Mouse (Mus musculus) CH12.LX (cell line): ENCODE results near the gene Slc39a2. TPM values are rescaled to one million over a fixed set of nuclear protein-coding genes. Genes with fewer than 3 reads are reported as not detected.
A peak's percentile ranks its signal among the peaks of the same experiment; 100 is the strongest.
"Not testable (repeated sequence)": the region's sequence is repeated elsewhere in the genome, so short reads cannot be mapped to it uniquely, and the experiment has no call there.

Source experiments
- DNase-seq: peaks from one replicate; pipeline ENCODE4 v3.0.0-alpha.2; 2013; ENCODE audit errors: extremely low read depth
- H3K27ac ChIP-seq: 2 replicates; pipeline ENCODE4 v1.5.1; 2012; ENCODE audit warnings: low read depth, mild to moderate bottlenecking, control low read depth, moderate library complexity; ENCODE audit not compliant: insufficient read depth
- H3K27me3 ChIP-seq: replicated peaks from 2 replicates; pipeline ENCODE3; 2012; ENCODE audit warnings: inconsistent platforms
- H3K36me3 ChIP-seq, 2 experiments: replicated peaks in 1 of 2; 2 replicates each; pipeline versions ENCODE3 to v1.6.1; 2012; ENCODE audit warnings: inconsistent platforms in 1 of 2, low read length in 1 of 2, mild to moderate bottlenecking in 1 of 2, mixed read lengths in 1 of 2, moderate library complexity in 1 of 2; ENCODE audit not compliant: control insufficient read depth in 1 of 2, insufficient read depth in 1 of 2
- H3K4me1 ChIP-seq, 2 experiments: 2 replicates each; pipeline ENCODE4 v1.6.1; 2012; ENCODE audit warnings: inconsistent platforms in 1 of 2, moderate library complexity in 1 of 2; ENCODE audit not compliant: insufficient read depth in 2 of 2, control insufficient read depth in 1 of 2
- H3K4me2 ChIP-seq: 2 replicates; pipeline ENCODE4 v1.6.1; 2012; ENCODE audit warnings: low read depth, mild to moderate bottlenecking, control low read depth; ENCODE audit not compliant: poor library complexity, insufficient read depth, severe bottlenecking
- H3K4me3 ChIP-seq, 3 experiments: fragments of 150-350 bp in 1 of 3; sonication (generic) in 1 of 3; replicated peaks in 1 of 3; 2 replicates each; pipeline versions ENCODE3 to v1.5.1; 2011 to 2012; ENCODE audit warnings: low read depth in 2 of 3, low read length in 2 of 3, mild to moderate bottlenecking in 2 of 3, moderate library complexity in 2 of 3, control low read depth in 1 of 3, improper control_type of control experiment in 1 of 3, inconsistent platforms in 1 of 3, mixed read lengths in 1 of 3; ENCODE audit not compliant: poor library complexity in 1 of 3
- H3K79me2 ChIP-seq: replicated peaks from 2 replicates; pipeline ENCODE4 v1.6.1; 2012; ENCODE audit warnings: mild to moderate bottlenecking, moderate library complexity; ENCODE audit not compliant: control insufficient read depth, poor library complexity, insufficient read depth, severe bottlenecking; ENCODE audit errors: extremely low read depth
- H3K9ac ChIP-seq: 2 replicates; pipeline ENCODE4 v1.6.1; 2012; ENCODE audit warnings: low read depth, mild to moderate bottlenecking, control low read depth, moderate library complexity; ENCODE audit not compliant: insufficient read depth
- H3K9me3 ChIP-seq: replicated peaks from 2 replicates; pipeline ENCODE3; 2012; ENCODE audit warnings: low read length, inconsistent platforms, mixed read lengths
- BHLHE40 ChIP-seq: IDR thresholded peaks from 2 replicates; pipeline ENCODE4 v1.6.1; 2011; ENCODE audit warnings: mild to moderate bottlenecking, low read depth, low read length, improper control_type of control experiment
- CTCF ChIP-seq, 2 experiments: IDR thresholded peaks in 1 of 2; conservative IDR thresholded peaks in 1 of 2; 2 replicates each; pipeline ENCODE4 v1.5.1; 2011 to 2012; ENCODE audit warnings: low read depth in 2 of 2, low read length in 2 of 2, improper control_type of control experiment in 1 of 2, inconsistent platforms in 1 of 2, mild to moderate bottlenecking in 1 of 2, moderate library complexity in 1 of 2
- ELF1 ChIP-seq: IDR thresholded peaks from 2 replicates; pipeline ENCODE4 v1.6.1; 2014; ENCODE audit warnings: low read depth, mild to moderate bottlenecking, inconsistent platforms, low read length, improper control_type of control experiment
- IRF4 ChIP-seq: IDR thresholded peaks from 2 replicates; pipeline ENCODE4 v1.6.1; 2014; ENCODE audit warnings: low read depth, mild to moderate bottlenecking, inconsistent platforms, low read length, improper control_type of control experiment
- KAT2A ChIP-seq: IDR thresholded peaks from 2 replicates; pipeline ENCODE4 v1.6.1; 2012; ENCODE audit warnings: low read length, improper control_type of control experiment, inconsistent platforms; ENCODE audit not compliant: insufficient replicate concordance
- MAFK ChIP-seq: IDR thresholded peaks from 2 replicates; pipeline ENCODE4 v1.6.1; 2011; ENCODE audit warnings: low read length, improper control_type of control experiment; ENCODE audit not compliant: insufficient replicate concordance
- MXI1 ChIP-seq: IDR thresholded peaks from 2 replicates; pipeline ENCODE4 v1.6.1; 2011; ENCODE audit warnings: mild to moderate bottlenecking, low read depth, low read length, improper control_type of control experiment
- MYC ChIP-seq: IDR thresholded peaks from 2 replicates; pipeline ENCODE4 v1.6.1; 2011; ENCODE audit warnings: low read depth, mild to moderate bottlenecking, improper control_type of control experiment, low read length
- NRF1 ChIP-seq: IDR thresholded peaks from 2 replicates; pipeline ENCODE4 v1.6.1; 2014; ENCODE audit warnings: low read depth, mild to moderate bottlenecking, inconsistent platforms, low read length, improper control_type of control experiment, moderate library complexity
- POLR2A ChIP-seq: IDR thresholded peaks from 2 replicates; pipeline ENCODE4 v1.6.1; 2011; ENCODE audit warnings: low read depth, mild to moderate bottlenecking, improper control_type of control experiment, low read length
- RAD21 ChIP-seq: IDR thresholded peaks from 2 replicates; pipeline ENCODE4 v1.6.1; 2011; ENCODE audit warnings: low read depth, mild to moderate bottlenecking, low read length, improper control_type of control experiment, moderate library complexity
- RCOR1 ChIP-seq: conservative IDR thresholded peaks from 2 replicates; pipeline ENCODE4 v1.6.1; 2012; ENCODE audit warnings: low read depth, mild to moderate bottlenecking, inconsistent platforms, low read length, improper control_type of control experiment
- SMC3 ChIP-seq: IDR thresholded peaks from 2 replicates; pipeline ENCODE4 v1.6.1; 2011; ENCODE audit warnings: low read depth, low read length, improper control_type of control experiment
- TBP ChIP-seq: conservative IDR thresholded peaks from 2 replicates; pipeline ENCODE4 v1.6.1; 2011; ENCODE audit warnings: low read depth, low read length, improper control_type of control experiment
- UBTF ChIP-seq: IDR thresholded peaks from 2 replicates; pipeline ENCODE4 v1.6.1; 2012; ENCODE audit warnings: low read depth, mild to moderate bottlenecking, inconsistent platforms, low read length, improper control_type of control experiment, moderate library complexity
- ZMIZ1 ChIP-seq: IDR thresholded peaks from 2 replicates; pipeline ENCODE4 v1.6.1; 2012; ENCODE audit warnings: low read depth, mild to moderate bottlenecking, inconsistent platforms, low read length, improper control_type of control experiment
- ZNF384 ChIP-seq: IDR thresholded peaks from 2 replicates; pipeline ENCODE4 v1.6.1; 2012; ENCODE audit warnings: low read depth, low read length, improper control_type of control experiment, inconsistent platforms
- dilution Hi-C: fragments of 300-500 bp; cut with MboI; formaldehyde crosslinking; loops from 2 replicates; pipeline ENCODE4 v1.14.3; 2020; ENCODE audit warnings: low sequenced_read_pairs; ENCODE audit not compliant: extremely low pct_unique_long_range_greater_than_20kb, extremely low pct_ligation_motif_present
- in situ Hi-C: fragments of 300-500 bp; cut with MboI; formaldehyde crosslinking; loops from 3 replicates; pipeline ENCODE4 v1.14.3; 2019; ENCODE audit warnings: low sequenced_read_pairs, low pct_ligation_motif_present, low pct_unique_long_range_greater_than_20kb, mixed read lengths
- polyA plus RNA-seq: library from polyadenylated mRNA; unstranded; fragments of >175 nt; gene quantifications from 2 replicates; pipeline ENCODE4 v1.2.1, GENCODE M21; 2012; ENCODE audit warnings: low read depth; ENCODE audit not compliant: insufficient read length
- total RNA-seq, 2 experiments: library from RNA; depleted of rRNA; stranded (reverse); fragments of 300-350 nt in 1 of 2; fragments of >200 nt in 1 of 2; gene quantifications; 2 replicates each; pipeline ENCODE4 v1.2.3; 2012 to 2014

The Slc39a2 gene
- total and polyA plus RNA-seq, 3 experiments: 0.20 to 0.49 (median 0.42) TPM

DNA sequence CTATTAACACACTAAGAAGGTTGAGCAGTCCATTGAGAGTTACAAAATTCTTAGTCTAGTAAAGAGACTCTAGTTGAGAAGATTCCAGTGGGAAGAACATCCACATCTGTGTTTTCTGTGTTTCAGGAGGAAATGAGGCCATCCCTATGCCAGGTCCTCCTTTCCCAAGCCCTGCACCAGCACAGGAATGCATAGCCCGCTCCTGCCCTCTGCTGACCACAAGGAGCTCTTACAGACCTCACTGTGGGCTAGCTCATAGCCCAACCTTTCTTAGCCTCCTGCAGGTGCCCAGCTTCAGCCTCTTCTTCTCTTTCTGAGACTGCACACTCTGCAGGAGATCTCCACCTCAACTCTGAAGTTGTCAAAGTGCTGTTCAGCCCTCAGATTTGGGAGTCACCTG lies 29.1 kb upstream of the Slc39a2 start:
- H3K4me2 ChIP-seq, dilution Hi-C loops, H3K9ac ChIP-seq, H3K4me3 ChIP-seq, H3K9me3 ChIP-seq, H3K4me1 ChIP-seq, H3K36me3 ChIP-seq, H3K27ac ChIP-seq, DNase-seq, H3K79me2 ChIP-seq, H3K27me3 ChIP-seq: not testable (repeated sequence)
- in situ Hi-C loops: loop anchor here (25.0 kb wide), 1 partner anchor 101 kb away; the partner anchor contains the start of gene Ang4
- peak; percentile 16 for TF ChIP-seq SMC3
- TF ChIP-seq CTCF (conservative IDR thresholded peaks at IDR 0.05 in 1 of 2, IDR thresholded peaks at IDR 0.05 in 1 of 2; ENCODE audit: low read depth in 2 of 2, low read length in 2 of 2): peak in 1 of 2 experiments; percentile 55; a peak in 2 of 4 replicates
- TF ChIP-seq RAD21: peak; percentile 40
- TF ChIP-seq, all 38 proteins: peak for 3; not testable (repeated sequence) for 35

DNA sequence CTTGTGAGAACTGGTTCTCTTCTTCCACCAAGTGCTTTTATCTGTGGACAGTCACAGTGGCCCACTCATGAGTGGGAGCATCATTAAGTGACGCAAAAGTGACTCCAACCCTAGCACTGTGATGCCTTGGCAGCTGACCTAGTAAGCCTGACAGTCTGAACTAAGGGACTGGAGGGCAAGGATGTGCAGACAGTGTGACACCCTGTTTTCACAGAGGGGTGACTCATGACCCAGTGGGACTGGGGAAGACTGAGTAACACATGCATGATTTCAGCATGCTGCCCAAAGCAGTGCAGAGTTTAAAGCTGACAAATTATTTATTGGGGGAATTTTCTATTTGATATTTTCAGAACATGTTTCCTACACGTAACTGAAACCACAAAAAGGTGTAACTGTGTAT lies 21.9 kb upstream of the Slc39a2 start:
- no peak overlapping the region for H3K27ac ChIP-seq
- H3K36me3 ChIP-seq: no peaks in the 10 kb centered on the region

DNA sequence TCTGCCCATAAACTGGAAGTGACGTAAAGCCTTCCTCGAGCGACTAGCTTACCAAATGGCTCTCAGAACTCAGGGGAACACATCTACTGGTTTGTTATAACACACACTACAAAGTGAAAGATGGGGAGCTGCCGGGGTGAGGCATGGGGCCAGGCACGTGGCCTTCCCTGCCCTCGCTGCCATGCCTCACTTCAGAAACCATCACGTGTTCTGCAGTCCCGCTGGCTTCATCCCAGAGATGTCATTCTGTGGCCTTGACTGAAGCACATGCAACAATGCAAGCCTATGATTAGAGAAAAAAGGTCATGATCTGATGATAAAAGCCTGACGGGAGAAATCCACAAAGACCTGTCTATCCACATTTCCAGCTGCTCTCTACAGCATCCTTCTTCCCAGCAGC lies 20.9 kb upstream of the Slc39a2 start:
- H3K9me3 ChIP-seq: no peaks in the 10 kb centered on the region
- dilution Hi-C loops: no loop called here
- no peak for DNase-seq
- no peaks in the 10 kb centered on the region for H3K27me3 ChIP-seq
- H3K4me1 ChIP-seq: peaks cover 5 to 7% of the 10 kb centered on the region in 2 experiments
- in situ Hi-C loops: loop anchor here (25.0 kb wide), 1 partner anchor 109 kb away; the partner anchor contains the start of gene Ang4
- no peak overlapping the region for H3K4me3 ChIP-seq
- H3K79me2 ChIP-seq: no peaks in the 10 kb centered on the region
- H3K9ac ChIP-seq: no peak overlapping the region
- TF ChIP-seq KAT2A (no peak), BHLHE40 (no peak), ELF1 (no peak), ZNF384 (no peak), NRF1 (no peak), POLR2A (no peak), MYC (no peak), TBP (no peak), RCOR1 (no peak)
- TF ChIP-seq, all 38 proteins: peak for 0
- Histone ChIP-seq H3K27ac (no peak overlapping the region), H3K36me3 (no peaks in the 10 kb centered on the region), H3K4me2 (peak overlapping the region; percentile 44; the same call in 1 of the 2 replicates)

More for the DNA sequence above, 21.9 kb upstream of the Slc39a2 start:
- no peak overlapping the region for H3K4me2 ChIP-seq
- in situ Hi-C loops: loop anchor here (25.0 kb wide), 1 partner anchor 108 kb away; the partner anchor contains the start of gene Ang4
- no peak overlapping the region for H3K9ac ChIP-seq
- no peak for TF ChIP-seq MAFK
- TF ChIP-seq ZMIZ1: no peak
- TF ChIP-seq UBTF: no peak
- TF ChIP-seq IRF4: no peak
- TF ChIP-seq NRF1: no peak
- TF ChIP-seq MXI1: no peak
- no peak for TF ChIP-seq ELF1
- no peak overlapping the region for H3K4me3 ChIP-seq
- no peaks in the 10 kb centered on the region for H3K9me3 ChIP-seq
- H3K27me3 ChIP-seq: no peaks in the 10 kb centered on the region
- H3K79me2 ChIP-seq: no peaks in the 10 kb centered on the region
- dilution Hi-C loops: no loop called here
- DNase-seq: no peak
- H3K4me1 ChIP-seq: peaks cover 10% of the 10 kb centered on the region in 2 experiments
